Mouse (Mus musculus): ENCODE measurements around the gene Rbm34. TPM values are rescaled to one million over a fixed set of nuclear protein-coding genes. Genes with fewer than 3 reads are reported as not detected.

The Rbm34 gene
- polyA plus RNA-seq (2014; fragmentation: Illumina TruSeq; extraction: RNeasy Lipid Tissue Mini Kit (QIAGEN cat#74804); ENCODE audit: low read depth, low replicate concordance), result 12.0 TPM

GRCm38 (mm10) chr8:126970579-126971313, at the start of gene Rbm34:
Gene Rbm34 (minus strand): TSS chr8:126971071.

GRCm38 (mm10) chr8:126945730-126946163, 25.1 kb downstream of the Rbm34 start, which contains the start of gene Tomm20:
Gene Tomm20 (minus strand): TSS chr8:126945844.

Other genes with a start within 250 kb of the Rbm34 start
- gene Tomm20, start 25.2 kb downstream of the Rbm34 start, polyA plus RNA-seq (2014; fragmentation: Illumina TruSeq; extraction: RNeasy Lipid Tissue Mini Kit (QIAGEN cat#74804); ENCODE audit: low read depth, low replicate concordance), result 93.2 TPM
- gene Pard3, start 92.8 kb upstream of the Rbm34 start, polyA plus RNA-seq (2014; fragmentation: Illumina TruSeq; extraction: RNeasy Lipid Tissue Mini Kit (QIAGEN cat#74804); ENCODE audit: low read depth, low replicate concordance), result 17.9 TPM

Measured in adipose tissue, adult 10 weeks (tissue).